Mouse (Mus musculus) heart, embryonic 11.5 days (tissue): ENCODE results near the gene Foxr1. TPM values are rescaled to one million over a fixed set of nuclear protein-coding genes. Genes with fewer than 3 reads are reported as not detected.
A peak's percentile ranks its signal among the peaks of the same experiment; 100 is the strongest.
"Not testable (repeated sequence)": the region's sequence is repeated elsewhere in the genome, so short reads cannot be mapped to it uniquely, and the experiment has no call there.

Source experiments
- ATAC-seq: fragments of 200-750 bp; cut with Nextera tagmentation; replicated peaks from 2 replicates; pipeline ENCODE4 v1.8.0; 2017; ENCODE audit warnings: moderate library complexity; ENCODE audit not compliant: insufficient number of reproducible peaks, low FRiP score, low TSS enrichment
- H3K27ac ChIP-seq: fragments of 300-500 bp; sonication (generic); 2 replicates; pipeline ENCODE4 v1.5.1; 2014; ENCODE audit warnings: mild to moderate bottlenecking, low read depth, low read length
- H3K27me3 ChIP-seq: fragments of 300-500 bp; sonication (generic); 2 replicates; pipeline ENCODE4 v1.6.1; 2014; ENCODE audit warnings: mild to moderate bottlenecking, low read length, mixed read lengths; ENCODE audit not compliant: control insufficient read depth, insufficient read depth
- H3K36me3 ChIP-seq: fragments of 300-500 bp; sonication (generic); 2 replicates; pipeline ENCODE4 v1.6.1; 2014; ENCODE audit warnings: mild to moderate bottlenecking, low read length, moderate library complexity, mixed read lengths; ENCODE audit not compliant: control insufficient read depth, insufficient read depth
- H3K4me1 ChIP-seq: fragments of 300-500 bp; sonication (generic); 2 replicates; pipeline ENCODE4 v1.6.1; 2014; ENCODE audit warnings: low read length; ENCODE audit not compliant: control insufficient read depth, insufficient read depth
- H3K4me2 ChIP-seq: fragments of 300-500 bp; sonication (generic); 2 replicates; pipeline ENCODE4 v1.6.1; 2014; ENCODE audit warnings: mild to moderate bottlenecking, moderate library complexity
- H3K4me3 ChIP-seq: fragments of 300-500 bp; sonication (generic); 2 replicates; pipeline ENCODE4 v1.5.1; 2014; ENCODE audit warnings: low read depth, low read length
- H3K9ac ChIP-seq: fragments of 300-500 bp; sonication (generic); 2 replicates; pipeline ENCODE4 v1.6.1; 2014; ENCODE audit warnings: mild to moderate bottlenecking, low read depth, low read length, moderate library complexity
- H3K9me3 ChIP-seq: fragments of 300-500 bp; sonication (generic); replicated peaks from 2 replicates; pipeline ENCODE4 v1.6.1; 2016; ENCODE audit warnings: low read length; ENCODE audit not compliant: control insufficient read depth
- WGBS: fragments of 180-500 bp; shearing (Covaris S2); extraction: QIAGEN DNeasy Blood & Tissue Kit; methylation state at CpG from one replicate; pipeline ENCODE4 v1.1.7; 2014; ENCODE audit not compliant: insufficient replicate concordance; 5-methylcytosine and 5-hydroxymethylcytosine counted together
- polyA plus RNA-seq: library from polyadenylated mRNA; unstranded; fragments of >200 nt; fragmentation: Nextera tagmentation; extraction: Ambion mirVana; gene quantifications from 2 replicates; pipeline ENCODE4 v1.2.1, GENCODE M21; 2014

Gene Foxr1
- polyA plus RNA-seq, 1 experiment from 2014 or later = not detected

DNA sequence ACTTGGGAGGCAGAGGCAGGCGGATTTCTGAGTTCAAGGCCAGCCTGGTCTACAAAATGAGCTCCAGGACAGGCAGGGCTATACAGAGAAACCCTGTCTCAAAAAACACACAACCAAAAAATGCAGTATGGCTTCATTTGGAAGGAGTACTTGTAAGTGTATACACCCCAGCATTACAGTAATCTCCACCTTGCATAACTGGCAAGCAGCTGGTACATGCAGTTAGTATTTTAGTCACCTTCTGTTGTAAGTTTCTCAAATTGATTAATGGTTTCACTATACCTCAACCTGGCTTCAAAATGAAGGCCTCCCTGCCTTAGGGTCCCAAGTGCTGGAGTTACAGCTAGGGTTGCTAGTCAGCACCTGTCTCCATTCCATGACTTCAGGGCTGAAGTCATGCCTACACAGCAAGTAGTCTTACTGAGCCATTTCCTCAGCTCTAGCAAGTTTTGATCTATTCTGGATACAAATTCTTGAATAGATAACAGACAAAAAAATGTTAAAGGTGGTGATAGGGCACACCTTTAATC, 29.3 kb downstream of the Foxr1 start:
- no peak overlapping the region for H3K9ac ChIP-seq
- H3K9me3 ChIP-seq = no peaks in the 10 kb centered on the region
- H3K27ac ChIP-seq = no peak overlapping the region
- H3K4me2 ChIP-seq = no peak overlapping the region
- H3K4me3 ChIP-seq = no peak overlapping the region
- 86% methylated on average over 1 of the region's 1 CpGs for WGBS
- H3K4me1 ChIP-seq = peaks cover 4% of the 10 kb centered on the region
- ATAC-seq = no peak
- H3K36me3 ChIP-seq = peaks cover 26% of the 10 kb centered on the region
- H3K27me3 ChIP-seq = no peaks in the 10 kb centered on the region

DNA sequence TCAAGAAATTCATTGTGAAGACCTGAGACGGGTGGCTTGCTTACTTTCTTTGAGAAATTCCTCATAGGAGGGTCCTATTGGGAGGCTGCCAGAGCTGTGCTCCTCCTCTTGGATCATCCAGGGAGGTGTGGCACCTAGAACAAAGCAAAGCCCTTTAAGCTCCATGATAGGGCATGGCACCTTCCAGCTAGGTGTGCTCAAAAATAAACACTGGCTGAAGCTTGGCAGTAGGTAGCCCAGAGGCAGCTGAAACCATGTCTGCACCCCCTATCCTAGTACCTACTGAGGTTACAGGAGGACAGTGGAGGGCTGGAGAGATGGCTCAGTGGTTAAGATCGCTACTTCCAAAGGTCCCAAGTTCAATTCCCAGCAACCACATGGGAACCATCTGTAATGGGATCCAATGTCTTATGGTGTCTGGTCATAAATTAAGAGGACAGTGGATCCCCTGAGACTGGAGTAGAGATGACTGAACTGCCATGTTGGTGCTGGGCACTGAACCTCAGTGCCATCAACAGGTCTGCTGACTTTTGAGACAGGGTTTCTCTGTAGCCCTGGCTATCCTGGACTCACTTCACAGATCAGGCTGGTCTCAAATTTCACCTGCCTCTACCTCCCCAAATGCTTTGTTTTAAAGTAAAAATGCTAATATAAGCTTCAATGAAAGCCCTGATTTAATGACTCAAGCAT, 30.1 kb downstream of the Foxr1 start:
- Histone ChIP-seq H3K9me3 (no peaks in the 10 kb centered on the region), H3K9ac (no peak overlapping the region), H3K4me2 (no peak overlapping the region), H3K27ac (no peak overlapping the region), H3K27me3 (no peaks in the 10 kb centered on the region), H3K4me3 (no peak overlapping the region), H3K4me1 (peaks cover 4% of the 10 kb centered on the region), H3K36me3 (peaks cover 26% of the 10 kb centered on the region)
- no peak for ATAC-seq
- 85% methylated on average over 2 of the region's 2 CpGs for WGBS

GRCm38 (mm10) chr9:44408693-44409092, 32.2 kb downstream of the Foxr1 start:
- not testable (repeated sequence) for H3K4me1 ChIP-seq, H3K27me3 ChIP-seq, H3K27ac ChIP-seq, H3K9me3 ChIP-seq, ATAC-seq
- H3K9ac ChIP-seq = peak overlapping the region; percentile 95; the same call in 1 of the 2 replicates
- 75% methylated on average over 9 of the region's 9 CpGs for WGBS
- peak overlapping the region; percentile 80 for H3K4me2 ChIP-seq
- peaks cover 36% of the 10 kb centered on the region for H3K36me3 ChIP-seq
- peak overlapping the region; percentile 90 for H3K4me3 ChIP-seq

DNA sequence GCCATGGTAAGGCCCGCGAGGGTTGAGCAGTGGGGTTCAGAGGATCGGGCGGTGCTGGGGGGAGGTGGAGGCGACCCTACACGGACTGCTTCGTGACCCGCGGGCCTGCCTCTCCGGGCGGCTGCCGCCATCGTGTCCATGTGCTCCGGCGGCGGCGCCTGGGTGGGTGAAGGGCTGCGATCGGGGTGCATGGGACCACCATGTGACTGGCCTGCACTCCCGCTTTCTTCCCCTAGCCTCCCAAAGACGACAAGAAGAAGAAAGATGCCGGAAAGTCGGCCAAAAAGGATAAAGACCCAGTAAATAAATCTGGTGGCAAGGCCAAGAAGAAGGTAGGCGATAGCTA, 33.2 kb downstream of the Foxr1 start:
- Histone ChIP-seq H3K4me3 (peak overlapping the region; percentile 90), H3K9ac (peak overlapping the region; percentile 95), H3K9me3 (no peaks in the 10 kb centered on the region), H3K36me3 (peaks cover 40% of the 10 kb centered on the region), H3K27ac (peak overlapping the region; percentile 90), H3K4me1 (peaks cover 4% of the 10 kb centered on the region), H3K4me2 (peak overlapping the region; percentile 80), H3K27me3 (no peaks in the 10 kb centered on the region)
- WGBS = under 1% methylated on average over 24 of the region's 24 CpGs
- no peak for ATAC-seq

- Histone ChIP-seq H3K9ac (peak within 1 kb of the TSS; percentile 95), H3K36me3 (peaks cover 41% of the 10 kb centered on the region), H3K27ac (peak within 1 kb of the TSS; percentile 90), H3K9me3 (no peaks in the 10 kb centered on the region), H3K4me1 (peaks cover 4% of the 10 kb centered on the region), H3K4me2 (peak within 1 kb of the TSS; percentile 80), H3K27me3 (no peaks in the 10 kb centered on the region), H3K4me3 (peak within 1 kb of the TSS; percentile 90)
- whole genome bisulfite sequencing = under 1% methylated on average over 51 of the region's 51 CpGs
- peak; percentile 93 for ATAC-seq
Observed at GRCm38 (mm10) chr9:44406906-44407751, 33.8 kb downstream of the Foxr1 start, which contains the start of the genes Rps25 and Trappc4. TSS of gene Rps25 (plus strand) at chr9:44407139. TSS of gene Trappc4 (minus strand) at chr9:44407600.

DNA sequence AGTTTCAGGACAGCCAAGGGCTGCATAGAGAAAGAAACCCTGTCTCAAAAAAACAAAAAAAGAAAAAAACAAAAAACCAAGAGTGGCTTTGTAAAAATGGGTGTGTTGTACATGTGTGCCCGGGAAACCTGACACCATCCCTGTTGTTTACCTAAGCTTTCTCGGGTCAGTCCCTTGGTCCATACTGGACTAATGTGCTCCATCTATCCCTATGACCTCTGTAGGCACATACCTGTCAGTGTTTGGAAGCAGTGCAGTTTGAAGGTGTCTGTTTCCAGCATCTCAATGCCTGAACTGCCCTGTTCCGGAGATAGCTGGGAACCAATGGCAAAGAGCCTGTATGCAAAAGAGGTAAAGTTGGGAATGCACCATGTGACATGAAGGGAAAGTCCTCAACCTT, 35.9 kb downstream of the Foxr1 start:
- ATAC-seq = no peak
- Histone ChIP-seq H3K36me3 (peaks cover 45% of the 10 kb centered on the region), H3K4me3 (no peak overlapping the region)

DNA sequence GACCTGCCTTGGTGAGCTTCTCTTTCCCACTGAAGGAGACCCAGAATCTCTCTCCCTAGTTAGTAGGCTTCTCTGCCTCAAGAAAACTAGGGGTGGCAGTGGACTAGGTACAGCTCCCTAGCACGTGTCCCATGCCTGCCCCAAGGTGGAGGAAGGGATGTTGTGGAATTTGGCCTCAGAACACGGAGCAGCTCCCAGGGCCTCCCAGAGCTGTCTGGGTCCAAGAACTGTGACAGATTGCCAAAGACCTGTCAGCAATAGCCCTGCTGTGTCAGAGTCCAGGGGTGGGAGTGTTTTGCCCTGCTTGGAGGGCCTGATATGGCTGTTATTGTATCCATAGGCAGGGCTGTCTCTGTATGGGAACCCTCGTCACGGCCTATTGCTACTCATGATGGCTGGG, 39.9 kb downstream of the Foxr1 start:
- no peak overlapping the region for H3K27ac ChIP-seq
- no peak overlapping the region for H3K9ac ChIP-seq
- ATAC-seq = no peak
- 68% methylated on average over 4 of the region's 4 CpGs for WGBS
- H3K4me3 ChIP-seq = no peak overlapping the region
- H3K9me3 ChIP-seq = no peaks in the 10 kb centered on the region
- H3K4me1 ChIP-seq = peaks cover 9% of the 10 kb centered on the region
- H3K27me3 ChIP-seq = no peaks in the 10 kb centered on the region
- H3K36me3 ChIP-seq = peaks cover 39% of the 10 kb centered on the region
- H3K4me2 ChIP-seq = no peak overlapping the region

More for the DNA sequence above, 35.9 kb downstream of the Foxr1 start:
- Histone ChIP-seq H3K27ac (no peak overlapping the region), H3K4me1 (peaks cover 4% of the 10 kb centered on the region), H3K9ac (no peak overlapping the region), H3K4me2 (no peak overlapping the region), H3K9me3 (no peaks in the 10 kb centered on the region), H3K27me3 (no peaks in the 10 kb centered on the region)
- 76% methylated on average over 3 of the region's 3 CpGs for WGBS

- Histone ChIP-seq H3K27ac (no peak overlapping the region), H3K4me3 (no peak overlapping the region), H3K4me2 (no peak overlapping the region), H3K27me3 (no peaks in the 10 kb centered on the region), H3K36me3 (peaks cover 35% of the 10 kb centered on the region), H3K9ac (no peak overlapping the region), H3K9me3 (no peaks in the 10 kb centered on the region), H3K4me1 (peaks cover 9% of the 10 kb centered on the region)
- ATAC-seq = no peak
- 85% methylated on average over 6 of the region's 6 CpGs for WGBS
Observed at GRCm38 (mm10) chr9:44399795-44400114, 41.2 kb downstream of the Foxr1 start.
